Mouse (Mus musculus): ENCODE measurements around the gene Slc27a3. TPM values are rescaled to one million over a fixed set of nuclear protein-coding genes. Genes with fewer than 3 reads are reported as not detected.

Slc27a3 gene
- total and polyA plus RNA-seq, 3 experiments = 1.9 to 2.8 TPM; not detected in 1

DNA sequence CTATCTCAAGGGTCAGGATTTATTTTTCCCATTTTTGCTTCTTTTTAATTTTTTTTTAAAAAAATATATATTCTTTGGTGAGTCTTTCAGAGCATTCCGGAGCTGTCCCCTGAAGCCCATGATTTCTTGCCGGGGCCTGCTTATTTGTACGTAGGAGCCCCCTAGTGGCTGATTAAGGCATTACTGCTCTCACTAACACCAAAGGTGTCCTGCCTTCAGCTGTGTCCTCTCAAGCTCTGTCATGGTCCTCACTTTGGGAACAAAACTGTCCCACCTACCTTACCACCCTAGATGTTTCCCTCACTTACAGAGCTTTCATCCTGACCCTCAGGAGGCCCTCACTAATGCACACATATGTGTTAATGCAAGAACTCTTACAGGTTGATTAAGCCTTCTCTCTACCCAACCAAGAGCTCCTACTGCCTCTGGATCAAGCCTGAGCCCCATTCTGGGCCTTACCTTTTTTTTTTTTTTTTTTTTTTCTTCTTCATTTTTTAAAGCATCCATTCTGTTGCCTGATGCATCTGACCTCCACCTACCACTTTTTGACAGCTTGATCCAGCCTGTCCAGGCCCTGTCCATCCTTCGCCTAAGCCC is 16.2 kb downstream of the Slc27a3 start:
- TF ChIP-seq TCF12 (IDR thresholded peaks at IDR 0.05; ENCODE audit: low read depth, low read length) (0 out of 2 replicates have a peak, but pooled peaks have one; percentile 27), SMC3 (IDR thresholded peaks at IDR 0.05; ENCODE audit: low read depth, low read length) (peak; percentile 96), RAD21 (IDR thresholded peaks at IDR 0.05; ENCODE audit: low read depth, low read length) (peak; percentile 98), BHLHE40 (IDR thresholded peaks at IDR 0.05; ENCODE audit: borderline replicate concordance, low read depth, low read length) (peak; percentile 34; the same call in 1 of the 2 replicates), SIN3A (IDR thresholded peaks at IDR 0.05; ENCODE audit: low read length) (peak; percentile 84), MAFK (IDR thresholded peaks at IDR 0.05; ENCODE audit: borderline replicate concordance, low read depth, low read length) (no peak), ZNF384 (IDR thresholded peaks at IDR 0.05; ENCODE audit: low read depth, low read length) (peak; percentile 79), ZMIZ1 (IDR thresholded peaks at IDR 0.05; ENCODE audit: low read depth, low read length) (no peak), POLR2AphosphoS5 (IDR thresholded peaks at IDR 0.05; ENCODE audit: borderline replicate concordance, low read depth, low read length) (no peak), MXI1 (IDR thresholded peaks at IDR 0.05; ENCODE audit: low read depth, low read length) (peak; percentile 69), CHD2 (IDR thresholded peaks at IDR 0.05; ENCODE audit: low read length) (no peak), ELF1 (IDR thresholded peaks at IDR 0.05; ENCODE audit: low read depth, low read length) (no peak), MAZ (IDR thresholded peaks at IDR 0.05; ENCODE audit: low read depth, low read length) (peak; percentile 78; the same call in 1 of the 2 replicates), CTCF (IDR thresholded peaks at IDR 0.05 in 2 of 3, conservative IDR thresholded peaks at IDR 0.05 in 1 of 3; ENCODE audit: control insufficient read depth in 1 of 3, insufficient read depth in 1 of 3, low read depth in 2 of 3, low read length in 3 of 3, poor library complexity in 1 of 3, severe bottlenecking in 1 of 3) (peak; percentile 87 to 97 (median 97)), EP300 (IDR thresholded peaks at IDR 0.05; ENCODE audit: low read depth in 1 of 2, low read length in 2 of 2) (no peak), UBTF (IDR thresholded peaks at IDR 0.05; ENCODE audit: borderline replicate concordance, insufficient read depth, low read depth, low read length) (no peak), MEF2A (IDR thresholded peaks at IDR 0.05; ENCODE audit: extremely low read depth, insufficient replicate concordance, low read depth, low read length, poor library complexity, severe bottlenecking) (no peak), ZC3H11A (IDR thresholded peaks at IDR 0.05; ENCODE audit: low read depth, low read length) (peak; percentile 93), MYC (IDR thresholded peaks at IDR 0.05; ENCODE audit: low read depth, low read length) (no peak; the same call in 1 of the 2 replicates), TBP (IDR thresholded peaks at IDR 0.05; ENCODE audit: low read depth, low read length) (0 out of 2 replicates have a peak, but pooled peaks have one; percentile 28), NRF1 (IDR thresholded peaks at IDR 0.05; ENCODE audit: insufficient read depth, low read depth, low read length, poor library complexity, severe bottlenecking) (no peak), GABPA (IDR thresholded peaks at IDR 0.05; ENCODE audit: low read depth, low read length) (no peak), E2F4 (IDR thresholded peaks at IDR 0.05; ENCODE audit: borderline replicate concordance, low read depth, low read length) (no peak), KAT2A (conservative IDR thresholded peaks at IDR 0.05; ENCODE audit: low read depth, low read length) (no peak), JUND (IDR thresholded peaks at IDR 0.05; ENCODE audit: low read depth, low read length) (no peak), HCFC1 (IDR thresholded peaks at IDR 0.05; ENCODE audit: low read depth, low read length) (peak; percentile 46; the same call in 1 of the 2 replicates)
- peak; percentile 96 for DNase-seq (ENCODE audit: low read depth, low spot score)
- Histone ChIP-seq H3K36me3 (ENCODE audit: control insufficient read depth in 1 of 2, insufficient read depth in 2 of 2, low read length in 2 of 2) (no peaks in the 10 kb centered on the region), H3K9me3 (replicated peaks; ENCODE audit: insufficient read depth, low read length) (no peaks in the 10 kb centered on the region), H3K4me3 (ENCODE audit: control insufficient read depth in 1 of 2, insufficient read depth in 1 of 2, low read depth in 2 of 2, low read length in 2 of 2) (peak overlapping the region; percentile 41 to 46), H3K79me2 (ENCODE audit: control insufficient read depth, insufficient read depth, low read length, poor library complexity) (no peaks in the 10 kb centered on the region), H3K9ac (ENCODE audit: control insufficient read depth, low read depth, low read length, poor library complexity, severe bottlenecking) (peak overlapping the region; percentile 41; the same call in 1 of the 2 replicates), H3K27ac (ENCODE audit: control insufficient read depth, low read depth, low read length) (no peak overlapping the region), H3K4me1 (ENCODE audit: control insufficient read depth in 1 of 2, insufficient read depth in 2 of 2, low read length in 2 of 2) (peaks cover 0 to 6% of the 10 kb centered on the region in 2 experiments; a peak in 3 of 4 replicates), H3K27me3 (ENCODE audit: control insufficient read depth in 1 of 2, insufficient read depth in 2 of 2, low read length in 2 of 2) (no peaks in the 10 kb centered on the region)
